Mouse (Mus musculus) CH12.LX (cell line): ENCODE data around the gene Ap3s2. TPM values are rescaled to one million over a fixed set of nuclear protein-coding genes. Genes with fewer than 3 reads are reported as not detected.
A peak's percentile ranks its signal among the peaks of the same experiment; 100 is the strongest.

Experiments used
- DNase-seq: peaks from one replicate; pipeline ENCODE4 v3.0.0-alpha.2; 2013; ENCODE audit errors: extremely low read depth
- H3K27ac ChIP-seq: 2 replicates; pipeline ENCODE4 v1.5.1; 2012; ENCODE audit warnings: low read depth, mild to moderate bottlenecking, control low read depth, moderate library complexity; ENCODE audit not compliant: insufficient read depth
- H3K27me3 ChIP-seq: replicated peaks from 2 replicates; pipeline ENCODE3; 2012; ENCODE audit warnings: inconsistent platforms
- H3K36me3 ChIP-seq, 2 experiments: replicated peaks in 1 of 2; 2 replicates each; pipeline versions ENCODE3 to v1.6.1; 2012; ENCODE audit warnings: inconsistent platforms in 1 of 2, low read length in 1 of 2, mild to moderate bottlenecking in 1 of 2, mixed read lengths in 1 of 2, moderate library complexity in 1 of 2; ENCODE audit not compliant: control insufficient read depth in 1 of 2, insufficient read depth in 1 of 2
- H3K4me1 ChIP-seq, 2 experiments: 2 replicates each; pipeline ENCODE4 v1.6.1; 2012; ENCODE audit warnings: inconsistent platforms in 1 of 2, moderate library complexity in 1 of 2; ENCODE audit not compliant: insufficient read depth in 2 of 2, control insufficient read depth in 1 of 2
- H3K4me2 ChIP-seq: 2 replicates; pipeline ENCODE4 v1.6.1; 2012; ENCODE audit warnings: low read depth, mild to moderate bottlenecking, control low read depth; ENCODE audit not compliant: poor library complexity, insufficient read depth, severe bottlenecking
- H3K4me3 ChIP-seq, 3 experiments: fragments of 150-350 bp in 1 of 3; sonication (generic) in 1 of 3; replicated peaks in 1 of 3; 2 replicates each; pipeline versions ENCODE3 to v1.5.1; 2011 to 2012; ENCODE audit warnings: low read depth in 2 of 3, low read length in 2 of 3, mild to moderate bottlenecking in 2 of 3, moderate library complexity in 2 of 3, control low read depth in 1 of 3, improper control_type of control experiment in 1 of 3, inconsistent platforms in 1 of 3, mixed read lengths in 1 of 3; ENCODE audit not compliant: poor library complexity in 1 of 3
- H3K79me2 ChIP-seq: replicated peaks from 2 replicates; pipeline ENCODE4 v1.6.1; 2012; ENCODE audit warnings: mild to moderate bottlenecking, moderate library complexity; ENCODE audit not compliant: control insufficient read depth, poor library complexity, insufficient read depth, severe bottlenecking; ENCODE audit errors: extremely low read depth
- H3K9ac ChIP-seq: 2 replicates; pipeline ENCODE4 v1.6.1; 2012; ENCODE audit warnings: low read depth, mild to moderate bottlenecking, control low read depth, moderate library complexity; ENCODE audit not compliant: insufficient read depth
- H3K9me3 ChIP-seq: replicated peaks from 2 replicates; pipeline ENCODE3; 2012; ENCODE audit warnings: low read length, inconsistent platforms, mixed read lengths
- E2F4 ChIP-seq: IDR thresholded peaks from 2 replicates; pipeline ENCODE4 v1.6.1; 2011; ENCODE audit warnings: low read depth, low read length, improper control_type of control experiment; ENCODE audit not compliant: insufficient replicate concordance
- ELF1 ChIP-seq: IDR thresholded peaks from 2 replicates; pipeline ENCODE4 v1.6.1; 2014; ENCODE audit warnings: low read depth, mild to moderate bottlenecking, inconsistent platforms, low read length, improper control_type of control experiment
- GABPA ChIP-seq: IDR thresholded peaks from 2 replicates; pipeline ENCODE4 v1.6.1; 2012; ENCODE audit warnings: low read depth, low read length, improper control_type of control experiment, inconsistent platforms; ENCODE audit not compliant: insufficient replicate concordance
- HCFC1 ChIP-seq: IDR thresholded peaks from 2 replicates; pipeline ENCODE4 v1.6.1; 2012; ENCODE audit warnings: low read depth, mild to moderate bottlenecking, inconsistent platforms, low read length, improper control_type of control experiment
- JUND ChIP-seq: conservative IDR thresholded peaks from 2 replicates; pipeline ENCODE4 v1.6.1; 2011; ENCODE audit warnings: low read depth, low read length, improper control_type of control experiment
- MAFK ChIP-seq: IDR thresholded peaks from 2 replicates; pipeline ENCODE4 v1.6.1; 2011; ENCODE audit warnings: low read length, improper control_type of control experiment; ENCODE audit not compliant: insufficient replicate concordance
- MEF2A ChIP-seq: IDR thresholded peaks from 2 replicates; pipeline ENCODE4 v1.6.1; 2014; ENCODE audit warnings: low read depth, mild to moderate bottlenecking, inconsistent platforms, low read length, improper control_type of control experiment, borderline replicate concordance
- NELFE ChIP-seq: IDR thresholded peaks from 2 replicates; pipeline ENCODE4 v1.6.1; 2011; ENCODE audit warnings: low read depth, low read length, improper control_type of control experiment
- NRF1 ChIP-seq: IDR thresholded peaks from 2 replicates; pipeline ENCODE4 v1.6.1; 2014; ENCODE audit warnings: low read depth, mild to moderate bottlenecking, inconsistent platforms, low read length, improper control_type of control experiment, moderate library complexity
- PAX5 ChIP-seq: IDR thresholded peaks from 2 replicates; pipeline ENCODE4 v1.6.1; 2012; ENCODE audit warnings: low read length, inconsistent platforms, mixed read lengths
- POLR2AphosphoS2 ChIP-seq: IDR thresholded peaks from 2 replicates; pipeline ENCODE4 v1.6.1; 2011; ENCODE audit warnings: low read depth, low read length, improper control_type of control experiment
- SMC3 ChIP-seq: IDR thresholded peaks from 2 replicates; pipeline ENCODE4 v1.6.1; 2011; ENCODE audit warnings: low read depth, low read length, improper control_type of control experiment
- TBP ChIP-seq: conservative IDR thresholded peaks from 2 replicates; pipeline ENCODE4 v1.6.1; 2011; ENCODE audit warnings: low read depth, low read length, improper control_type of control experiment
- TCF12 ChIP-seq: IDR thresholded peaks from 2 replicates; pipeline ENCODE4 v1.6.1; 2014; ENCODE audit warnings: low read depth, mild to moderate bottlenecking, inconsistent platforms, low read length, improper control_type of control experiment
- UBTF ChIP-seq: IDR thresholded peaks from 2 replicates; pipeline ENCODE4 v1.6.1; 2012; ENCODE audit warnings: low read depth, mild to moderate bottlenecking, inconsistent platforms, low read length, improper control_type of control experiment, moderate library complexity
- USF2 ChIP-seq: conservative IDR thresholded peaks from 2 replicates; pipeline ENCODE4 v1.6.1; 2011; ENCODE audit warnings: low read depth, low read length, improper control_type of control experiment
- ZNF384 ChIP-seq: IDR thresholded peaks from 2 replicates; pipeline ENCODE4 v1.6.1; 2012; ENCODE audit warnings: low read depth, low read length, improper control_type of control experiment, inconsistent platforms
- dilution Hi-C: fragments of 300-500 bp; cut with MboI; formaldehyde crosslinking; loops from 2 replicates; pipeline ENCODE4 v1.14.3; 2020; ENCODE audit warnings: low sequenced_read_pairs; ENCODE audit not compliant: extremely low pct_unique_long_range_greater_than_20kb, extremely low pct_ligation_motif_present
- in situ Hi-C: fragments of 300-500 bp; cut with MboI; formaldehyde crosslinking; loops from 3 replicates; pipeline ENCODE4 v1.14.3; 2019; ENCODE audit warnings: low sequenced_read_pairs, low pct_ligation_motif_present, low pct_unique_long_range_greater_than_20kb, mixed read lengths
- polyA plus RNA-seq: library from polyadenylated mRNA; unstranded; fragments of >175 nt; gene quantifications from 2 replicates; pipeline ENCODE4 v1.2.1, GENCODE M21; 2012; ENCODE audit warnings: low read depth; ENCODE audit not compliant: insufficient read length
- total RNA-seq, 2 experiments: library from RNA; depleted of rRNA; stranded (reverse); fragments of 300-350 nt in 1 of 2; fragments of >200 nt in 1 of 2; gene quantifications; 2 replicates each; pipeline ENCODE4 v1.2.3; 2012 to 2014

Ap3s2 gene
- total and polyA plus RNA-seq, 3 experiments: 12.7 to 21.8 (median 14.9) TPM

DNA sequence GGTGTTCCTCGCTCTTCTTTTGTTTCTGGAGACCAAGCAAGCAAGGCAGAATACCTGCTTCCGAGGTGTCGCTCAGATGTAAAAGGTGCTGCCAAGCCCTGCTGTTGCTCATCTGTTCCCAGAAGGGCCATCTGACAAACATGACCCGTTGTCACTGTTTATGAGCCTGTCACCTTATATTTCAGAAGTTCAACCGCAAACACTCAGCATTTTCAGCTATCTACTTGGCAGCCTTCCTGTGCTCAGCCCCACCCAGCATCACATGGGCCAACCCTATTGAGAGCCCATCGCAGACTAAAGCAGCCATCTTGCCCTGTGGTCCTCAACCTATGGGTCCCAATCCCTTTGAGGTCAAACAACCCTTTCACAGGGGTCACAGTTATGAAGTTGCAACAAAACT, 19.7 kb downstream of the Ap3s2 start:
- H3K36me3 ChIP-seq: peaks cover 45 to 82% of the 10 kb centered on the region in 2 experiments
- TF ChIP-seq TCF12 (no peak), USF2 (no peak), MEF2A (no peak), TBP (no peak), ELF1 (no peak), ZNF384 (no peak), PAX5 (no peak), SMC3 (no peak), UBTF (no peak), NELFE (no peak), GABPA (no peak), E2F4 (no peak)
- DNase-seq: no peak

DNA sequence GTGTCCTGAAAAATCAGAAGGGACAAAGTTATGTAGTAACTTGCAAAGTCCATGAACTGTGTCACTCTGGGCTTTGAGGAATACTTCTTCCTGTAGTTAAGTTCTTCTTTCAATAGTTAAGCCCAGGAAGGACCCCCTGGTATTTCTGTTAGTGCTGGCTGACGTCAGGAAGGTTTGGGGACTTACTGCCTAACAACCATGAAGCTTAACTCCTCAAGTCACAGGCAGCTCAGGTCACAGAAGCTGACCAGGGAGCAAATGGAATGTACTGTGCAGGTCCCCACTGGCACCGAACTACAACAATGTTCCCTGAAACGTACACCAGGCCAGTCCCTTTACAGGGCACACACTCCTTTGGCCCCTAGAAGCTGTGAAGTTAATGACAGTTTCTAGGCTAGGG, 25.2 kb downstream of the Ap3s2 start:
- H3K79me2 ChIP-seq: no peaks in the 10 kb centered on the region
- H3K9ac ChIP-seq: no peak overlapping the region
- H3K27me3 ChIP-seq: no peaks in the 10 kb centered on the region
- no peak overlapping the region for H3K27ac ChIP-seq
- H3K36me3 ChIP-seq: peaks cover 44 to 91% of the 10 kb centered on the region in 2 experiments
- DNase-seq: no peak
- no peaks in the 10 kb centered on the region for H3K4me1 ChIP-seq
- dilution Hi-C loops: no loop called here
- in situ Hi-C loops: no loop called here
- H3K4me3 ChIP-seq: no peak overlapping the region
- H3K4me2 ChIP-seq: no peak overlapping the region
- H3K9me3 ChIP-seq: no peaks in the 10 kb centered on the region
- TF ChIP-seq JUND (no peak), MEF2A (no peak)

More for the DNA sequence above, 19.7 kb downstream of the Ap3s2 start:
- in situ Hi-C loops: no loop called here
- no peak overlapping the region for H3K27ac ChIP-seq
- no peaks in the 10 kb centered on the region for H3K79me2 ChIP-seq
- H3K9me3 ChIP-seq: no peaks in the 10 kb centered on the region
- no peak overlapping the region for H3K4me2 ChIP-seq
- H3K27me3 ChIP-seq: no peaks in the 10 kb centered on the region
- H3K4me3 ChIP-seq: no peak overlapping the region
- H3K9ac ChIP-seq: no peak overlapping the region
- dilution Hi-C loops: no loop called here
- no peaks in the 10 kb centered on the region for H3K4me1 ChIP-seq

- no peak overlapping the region for H3K9ac ChIP-seq
- H3K4me2 ChIP-seq: no peak overlapping the region
- DNase-seq: no peak
- TF ChIP-seq SMC3 (no peak), NRF1 (no peak), MAFK (peak; percentile 91), TBP (no peak), HCFC1 (no peak), POLR2AphosphoS2 (no peak)
- TF ChIP-seq, all 38 proteins: peak for 1
- Histone ChIP-seq H3K4me1 (no peaks in the 10 kb centered on the region), H3K27ac (no peak overlapping the region), H3K27me3 (no peaks in the 10 kb centered on the region), H3K36me3 (peaks cover 46 to 89% of the 10 kb centered on the region in 2 experiments), H3K79me2 (no peaks in the 10 kb centered on the region), H3K4me3 (no peak overlapping the region), H3K9me3 (no peaks in the 10 kb centered on the region)
- dilution Hi-C loops: no loop called here
- in situ Hi-C loops: no loop called here
These were observed 25.7 kb downstream of the Ap3s2 start for GRCm38 (mm10) chr7:79894790-79895189.
